Mouse (Mus musculus) spleen, adult 2 months (tissue): Measurements from ENCODE around the gene Kdm3a.

ENCODE experiments used
- CTCF ChIP-seq: fragments of 200-500 bp; IDR thresholded peaks from 2 replicates; pipeline ENCODE4 v1.5.1; 2011; ENCODE audit warnings: mild to moderate bottlenecking, inconsistent platforms; ENCODE audit not compliant: insufficient read depth, insufficient read length, insufficient replicate concordance; ENCODE audit errors: extremely low read depth
- POLR2A ChIP-seq: fragments of 200-500 bp; IDR thresholded peaks from 2 replicates; pipeline ENCODE4 v1.6.1; 2011; ENCODE audit warnings: low read depth, low read length, inconsistent platforms

- TF ChIP-seq CTCF = peak; percentile 34; the same call in 1 of the 2 replicates
- peak; percentile 74 for TF ChIP-seq POLR2A
Measured at GRCm38 (mm10) chr6:71632829-71633662, at the start of gene Kdm3a.
